Mouse (Mus musculus): Measurements from ENCODE around the gene Pigz. TPM values are rescaled to one million over a fixed set of nuclear protein-coding genes. Genes with fewer than 3 reads are reported as not detected.

Gene Pigz
- polyA plus RNA-seq (2012), result 0.05 TPM in 1 of 2 replicates, not detected in the other

GRCm38 (mm10) chr16:31933751-31934549 is at the start of gene Pigz:
Gene Pigz (plus strand): TSS chr16:31933851.

GRCm38 (mm10) chr16:31948345-31948774 is 14.7 kb downstream of the Pigz start, which contains the start of the genes 0610012G03Rik and Ncbp2:
Gene 0610012G03Rik (minus strand): TSS chr16:31948494.
Gene Ncbp2 (plus strand): TSS chr16:31948513.

Other genes starting within 250 kb of the Pigz start
- 0.05 TPM in 1 of 2 replicates, not detected in the other for gene Meltf, start 55.0 kb upstream of the Pigz start, polyA plus RNA-seq (2012)
- gene 0610012G03Rik, start 14.6 kb downstream of the Pigz start, polyA plus RNA-seq (2012), result 67.5 and 68.0 TPM in 2 replicates
- 79.6 and 109 TPM in 2 replicates for gene Ncbp2, start 14.7 kb downstream of the Pigz start, polyA plus RNA-seq (2012)
- 3.0 and 3.1 TPM in 2 replicates for gene Senp5, start 69.4 kb downstream of the Pigz start, polyA plus RNA-seq (2012)
- 36.0 and 45.3 TPM in 2 replicates for gene Pak2, start 145.5 kb downstream of the Pigz start, polyA plus RNA-seq (2012)
- 37.7 and 38.6 TPM in 2 replicates for gene Pigx, start 165.9 kb downstream of the Pigz start, polyA plus RNA-seq (2012)
- 4.1 and 6.0 TPM in 2 replicates for gene Cep19, start 165.9 kb downstream of the Pigz start, polyA plus RNA-seq (2012)
- 98.7 and 161 TPM in 2 replicates for gene Nrros, start 231.7 kb downstream of the Pigz start, polyA plus RNA-seq (2012)
- 13.1 and 13.8 TPM in 2 replicates for gene Bex6, start 246.0 kb downstream of the Pigz start, polyA plus RNA-seq (2012)